Mouse (Mus musculus) frontal cortex, postnatal 10 days (tissue): ENCODE results near the gene Zfp687.
A peak's percentile ranks its signal among the peaks of the same experiment; 100 is the strongest.

Experiments
- DNase-seq, 2 experiments: peaks; one replicate each; pipeline ENCODE4 v3.0.0; 2022; ENCODE audit warnings: low spot score in 2 of 2, mixed read lengths in 1 of 2

Zfp687 gene

DNA sequence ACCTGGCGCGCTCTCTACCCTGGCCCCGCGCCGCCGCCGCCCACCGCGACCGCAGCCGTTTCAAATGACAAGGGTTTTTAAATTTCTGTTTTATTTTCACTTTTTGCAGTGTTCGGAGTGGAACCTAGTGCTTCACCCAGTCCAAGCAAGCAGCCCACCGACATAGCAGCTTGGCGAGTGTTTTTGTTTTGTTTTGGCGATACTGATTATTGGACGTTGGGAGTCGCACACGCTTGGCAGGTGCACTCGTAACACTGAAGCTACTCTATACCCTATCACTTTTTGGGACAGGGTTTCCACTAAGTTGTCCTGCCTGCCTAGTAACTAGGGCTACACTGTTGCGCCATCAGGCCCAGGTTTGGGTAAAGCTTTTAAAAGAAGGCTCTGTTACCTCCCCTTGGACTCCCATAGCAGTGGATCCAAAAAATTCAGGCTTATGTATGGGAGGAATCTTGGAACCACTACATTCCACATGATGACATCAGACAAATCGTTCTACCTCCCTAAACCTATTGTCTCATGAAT is 1.3 kb upstream of the Zfp687 start:
- no peak for DNase-seq

DNA sequence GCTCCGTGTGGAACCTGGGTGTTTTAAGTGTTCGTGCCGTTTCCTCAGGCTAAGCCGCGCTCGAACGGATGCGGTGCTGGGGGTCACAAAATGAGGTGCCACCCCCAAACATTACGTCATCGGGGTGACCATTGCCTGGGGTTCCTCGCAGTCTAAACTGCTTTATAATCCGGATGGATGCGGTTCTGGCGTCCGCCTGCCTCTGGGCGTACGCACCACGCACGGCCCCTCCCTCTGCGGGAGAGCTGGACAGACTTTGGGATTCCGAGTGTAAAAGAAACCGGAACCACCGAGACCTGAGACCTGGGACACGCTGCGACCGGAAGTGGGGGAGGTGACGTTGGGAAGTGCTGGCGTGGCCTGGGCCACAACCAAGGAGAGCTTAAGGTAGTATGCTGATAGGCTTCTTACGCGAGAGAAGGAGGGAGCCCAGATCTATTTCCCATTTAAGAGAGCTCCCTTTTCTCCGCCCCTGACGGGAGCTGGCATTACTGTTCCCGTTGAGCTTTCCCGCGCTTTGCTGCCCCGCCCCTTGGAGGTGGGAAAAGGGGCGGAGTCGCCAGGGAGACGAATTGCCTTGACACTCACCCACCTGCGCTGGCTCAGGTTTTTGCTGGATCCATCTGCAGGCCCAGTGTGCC is 763 bp upstream of the Zfp687 start:
- peak; percentile 92 for DNase-seq

DNA sequence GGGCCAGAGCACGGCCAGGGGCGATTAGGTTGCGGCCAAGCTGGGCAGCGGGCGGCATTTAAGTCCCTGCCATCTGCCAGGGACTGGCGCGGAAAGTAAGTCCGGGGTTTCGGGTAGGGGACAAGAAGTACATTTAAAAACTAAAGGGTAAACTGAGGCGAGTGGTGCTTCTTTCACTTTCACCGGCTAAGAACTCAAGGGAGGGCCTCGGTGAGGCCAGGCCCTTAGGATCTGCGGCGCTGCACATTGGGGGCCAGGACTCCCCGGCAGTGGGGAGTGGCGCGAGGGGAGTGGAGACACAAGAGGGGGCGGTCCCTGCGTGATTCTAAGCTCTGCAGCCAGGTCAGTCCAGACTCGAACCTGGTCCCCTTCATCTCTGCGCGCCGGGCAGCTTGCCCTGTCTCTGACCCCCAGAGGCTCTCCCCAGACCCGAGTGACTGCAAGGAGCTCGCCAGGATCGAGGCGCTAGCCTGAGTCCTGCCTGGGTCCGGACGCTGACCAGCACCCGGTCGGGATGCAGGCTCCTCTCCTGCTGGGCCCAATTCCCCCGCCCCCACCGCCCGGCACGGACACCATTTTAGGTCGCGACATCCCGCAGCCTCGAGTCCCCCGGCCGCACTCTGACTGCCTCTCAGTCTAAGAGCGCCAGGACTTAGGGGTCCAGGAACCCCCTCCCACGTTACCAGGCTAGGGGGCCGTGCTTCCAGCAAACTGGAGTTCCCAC is 658 bp downstream of the Zfp687 start:
- no peak for DNase-seq

DNA sequence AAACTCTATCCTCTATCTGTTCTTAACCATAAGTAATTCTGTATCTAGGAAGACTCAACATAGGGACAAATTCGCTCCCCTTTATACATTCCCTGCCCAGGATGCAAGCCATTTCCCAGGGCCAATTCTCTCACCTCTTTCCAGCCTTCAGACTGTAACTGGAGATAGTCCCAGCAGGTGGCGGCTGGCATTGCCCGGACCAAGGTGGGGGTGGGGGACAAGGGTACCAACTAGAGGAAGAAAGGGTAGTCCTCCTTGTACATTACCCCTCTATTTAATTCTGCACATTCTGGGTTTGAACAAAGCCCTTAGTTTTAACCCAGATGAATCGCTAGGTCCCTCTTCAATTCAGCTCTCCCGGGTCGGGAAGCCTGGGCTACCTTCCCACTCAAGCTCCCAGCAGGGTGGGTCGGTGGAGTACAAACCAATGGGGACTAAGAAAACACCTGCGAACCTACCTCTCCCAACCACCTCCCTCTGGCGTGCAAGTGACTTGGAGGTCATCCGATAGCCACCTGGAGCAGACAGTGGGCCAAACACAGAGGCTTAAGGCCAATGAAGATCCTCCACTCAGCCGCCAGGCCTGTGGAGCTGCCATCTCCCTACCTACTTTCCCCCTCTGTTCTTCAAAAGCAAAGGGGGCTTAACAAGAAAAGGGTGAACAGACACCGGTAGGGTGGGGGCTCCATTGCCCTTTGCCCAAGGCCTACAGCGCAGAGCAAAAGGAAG is 1.4 kb downstream of the Zfp687 start:
- no peak for DNase-seq

DNA sequence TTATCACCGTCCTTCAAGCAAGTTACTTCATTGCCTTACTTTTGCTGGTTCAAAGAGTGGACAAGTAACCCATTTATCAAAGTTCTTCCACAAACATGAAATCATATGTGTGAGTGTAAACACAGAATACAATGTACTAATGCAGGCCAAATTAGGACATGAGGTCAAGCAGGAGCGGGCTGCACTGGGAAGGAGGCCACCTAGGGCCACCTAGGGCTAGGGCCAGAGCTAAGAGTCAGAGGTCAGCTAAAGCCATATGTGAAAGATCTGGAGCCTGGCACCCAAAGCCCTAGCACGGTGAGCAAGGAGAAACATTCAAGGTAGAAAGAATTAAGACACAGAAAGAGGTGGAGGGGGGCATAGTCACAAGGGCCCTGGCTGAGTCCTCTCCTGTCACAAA is 2.3 kb downstream of the Zfp687 start:
- DNase-seq = no peak

DNA sequence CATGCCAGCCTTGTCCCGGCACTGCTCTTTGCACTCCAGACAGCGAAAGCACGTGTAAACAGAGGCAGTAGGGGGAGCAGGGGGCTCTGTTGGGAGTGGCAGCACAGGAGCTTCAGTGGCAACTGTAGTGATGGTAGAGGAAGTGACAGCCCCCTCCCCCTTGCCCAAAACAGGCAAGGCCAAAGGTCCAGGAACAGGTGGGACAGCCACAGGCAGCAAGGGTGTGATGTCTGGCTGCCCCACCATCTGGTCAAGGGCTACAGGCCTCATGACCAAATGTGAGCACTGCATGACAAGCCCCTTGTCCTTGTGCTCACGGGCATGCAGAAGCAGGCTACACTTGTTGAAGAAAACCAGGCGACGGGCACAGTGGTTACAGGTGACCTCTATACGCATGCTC is 4.9 kb downstream of the Zfp687 start:
- no peak for DNase-seq

DNA sequence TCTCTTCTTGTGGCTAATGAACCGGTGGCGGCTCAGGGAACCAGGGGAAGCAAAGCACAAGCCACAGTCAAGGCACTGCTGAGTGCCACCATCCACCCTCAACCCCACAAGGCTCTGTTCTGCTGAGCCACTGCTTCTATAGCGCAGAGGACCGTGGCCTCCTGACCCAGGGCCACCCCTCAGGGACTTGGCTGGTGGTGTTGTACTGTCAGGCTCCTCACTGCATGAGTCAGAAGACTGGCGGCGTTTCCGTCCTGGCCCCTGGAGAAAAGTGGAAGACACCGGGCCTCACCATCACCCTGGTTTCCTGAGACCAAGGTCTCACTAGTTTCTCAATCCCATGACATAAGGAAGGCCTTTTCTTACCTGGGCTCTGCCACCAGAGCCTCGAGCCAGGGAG is 7.5 kb downstream of the Zfp687 start:
- DNase-seq = peak in 1 of 2 experiments; percentile 16

DNA sequence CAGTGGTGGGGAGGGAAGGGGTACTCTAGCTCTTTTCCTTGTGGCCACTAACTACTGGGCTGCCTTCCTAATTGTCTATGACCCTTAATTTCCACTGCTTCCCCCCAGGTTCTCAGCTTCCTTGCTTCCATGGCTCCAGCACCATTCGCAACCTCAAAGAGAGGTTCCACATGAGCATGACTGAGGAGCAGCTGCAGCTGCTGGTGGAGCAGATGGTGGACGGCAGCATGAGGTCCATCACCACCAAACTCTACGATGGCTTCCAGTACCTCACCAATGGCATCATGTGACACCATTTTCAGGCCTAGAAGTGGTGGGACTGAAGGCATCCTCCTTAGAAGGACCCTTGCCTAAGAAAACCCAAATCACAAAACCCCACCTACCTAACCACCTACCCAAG is 9.6 kb downstream of the Zfp687 start:
- no peak for DNase-seq

DNA sequence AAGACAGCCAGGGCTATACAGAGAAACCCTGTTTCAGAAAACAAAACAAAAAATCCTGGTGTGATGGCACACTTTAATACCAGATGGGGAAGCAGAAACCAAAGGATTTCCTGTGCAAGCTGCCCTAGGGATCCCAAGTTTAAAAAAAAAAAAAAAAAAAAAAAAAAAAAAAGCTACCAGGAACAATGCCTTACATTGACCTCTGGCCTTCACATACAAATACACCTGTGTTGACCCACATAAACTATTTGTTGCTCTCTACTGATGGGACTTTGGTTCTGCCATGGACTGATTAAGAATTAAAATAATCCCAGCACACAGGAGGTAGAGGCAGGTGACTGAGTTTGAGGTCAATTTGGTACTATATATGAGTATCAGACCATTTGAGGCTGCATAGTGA is 12.0 kb downstream of the Zfp687 start:
- DNase-seq = no peak

DNA sequence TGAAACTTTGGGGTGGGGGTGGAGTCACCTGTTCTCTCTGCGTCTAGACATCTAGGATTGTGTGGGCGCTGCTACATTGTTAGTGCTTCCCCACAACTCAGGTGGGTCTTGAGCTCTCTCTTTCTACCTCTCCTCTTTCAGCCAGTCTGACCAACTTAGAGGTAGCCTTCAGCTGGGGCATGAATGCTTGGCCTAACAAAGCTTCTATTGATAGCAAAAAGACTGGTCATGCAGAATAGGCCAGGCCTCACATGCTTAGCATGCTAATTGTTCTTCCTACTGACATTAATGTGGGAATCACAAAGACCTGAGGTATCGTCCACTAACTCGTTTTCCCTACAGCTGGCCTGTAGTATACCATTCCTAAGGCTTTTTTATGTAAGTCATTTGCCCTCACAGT is 12.7 kb downstream of the Zfp687 start:
- no peak for DNase-seq

DNA sequence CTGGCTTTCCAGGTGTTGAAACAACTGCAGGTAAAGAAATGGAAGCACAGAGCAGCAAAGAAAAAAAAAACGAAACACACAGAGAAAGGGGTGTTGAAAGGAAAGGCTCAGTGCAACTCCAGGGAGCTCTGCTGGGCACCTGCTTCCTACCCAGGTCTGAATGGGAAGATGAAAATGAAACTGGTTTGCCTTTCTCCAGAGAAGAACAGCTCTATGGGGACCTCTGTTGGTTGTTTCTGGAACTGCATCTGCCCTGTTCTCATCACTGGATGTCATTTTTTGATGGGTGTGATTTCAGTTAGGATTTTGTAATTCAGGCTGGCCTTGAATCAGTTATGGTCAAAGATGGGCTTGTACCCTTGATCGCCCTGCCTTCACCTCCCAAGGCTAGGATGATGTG is 18.3 kb downstream of the Zfp687 start:
- DNase-seq = peak in 1 of 2 experiments; percentile 76

DNA sequence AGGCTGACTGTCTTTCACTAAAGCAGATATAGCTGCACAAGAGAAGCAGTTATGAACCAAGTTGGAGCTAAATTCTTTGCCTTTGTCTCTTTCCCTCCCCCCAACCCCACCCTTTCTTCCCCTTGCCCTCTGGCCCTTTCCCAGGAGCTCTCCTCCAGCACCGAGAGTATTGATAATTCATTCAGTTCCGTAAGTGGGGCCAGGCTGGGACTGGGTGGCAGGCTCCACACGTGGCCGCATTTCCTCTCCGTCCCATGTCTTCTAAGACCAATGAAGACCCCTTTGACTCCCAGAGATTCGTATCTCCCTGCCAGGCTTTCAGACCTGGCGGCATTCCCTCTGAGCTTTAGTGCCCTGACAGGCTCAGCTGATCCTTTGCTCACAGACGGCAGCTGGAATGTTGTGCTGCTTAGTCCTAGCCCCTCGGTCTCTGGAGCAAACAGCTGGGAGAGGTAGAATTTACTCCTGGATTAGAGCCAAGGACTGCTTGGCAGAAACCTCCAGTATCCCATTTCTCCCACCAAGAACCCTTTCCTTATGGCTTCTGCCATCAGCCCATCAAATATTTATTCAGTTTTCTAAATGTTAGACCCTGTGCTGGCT is 26.0 kb downstream of the Zfp687 start:
- no peak for DNase-seq

DNA sequence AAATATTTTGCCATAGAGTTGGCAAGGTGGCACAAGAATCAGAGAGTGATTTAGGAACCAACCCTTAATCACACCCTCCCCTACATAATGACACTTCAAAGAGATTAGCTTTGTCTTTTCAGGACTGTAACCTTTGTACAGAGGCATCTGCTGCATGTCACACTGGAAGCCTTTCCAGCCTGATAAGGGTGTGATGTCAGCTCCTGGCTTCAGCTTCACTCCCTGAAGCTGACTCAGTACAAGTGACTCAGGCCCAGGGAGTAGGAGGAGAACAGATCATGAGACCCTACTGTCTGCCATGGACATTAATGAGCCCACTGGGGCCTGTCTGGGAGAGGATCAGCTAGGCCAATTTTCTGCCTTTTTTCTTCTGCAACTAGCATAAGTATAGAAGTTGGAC is 27.7 kb downstream of the Zfp687 start:
- DNase-seq = no peak

DNA sequence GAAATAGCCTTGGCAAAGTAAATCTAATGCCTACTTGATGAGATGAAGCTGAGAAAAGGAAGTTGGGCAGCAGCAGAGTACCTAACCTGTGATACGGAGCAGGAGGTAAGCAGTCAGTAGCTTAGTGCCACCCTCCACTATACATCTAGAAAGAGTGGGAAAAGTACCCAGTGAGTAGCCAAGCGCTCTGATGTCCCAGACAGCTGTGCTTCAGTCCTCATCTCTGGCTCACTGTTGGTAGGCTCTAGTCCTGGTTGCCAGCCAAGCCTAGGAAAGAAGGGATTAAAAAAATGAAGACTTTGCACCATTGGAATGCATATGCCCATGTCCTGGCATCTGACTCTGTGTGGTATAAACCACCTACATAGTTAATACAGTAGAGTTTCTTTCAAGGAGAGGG is 29.7 kb downstream of the Zfp687 start:
- no peak for DNase-seq

DNA sequence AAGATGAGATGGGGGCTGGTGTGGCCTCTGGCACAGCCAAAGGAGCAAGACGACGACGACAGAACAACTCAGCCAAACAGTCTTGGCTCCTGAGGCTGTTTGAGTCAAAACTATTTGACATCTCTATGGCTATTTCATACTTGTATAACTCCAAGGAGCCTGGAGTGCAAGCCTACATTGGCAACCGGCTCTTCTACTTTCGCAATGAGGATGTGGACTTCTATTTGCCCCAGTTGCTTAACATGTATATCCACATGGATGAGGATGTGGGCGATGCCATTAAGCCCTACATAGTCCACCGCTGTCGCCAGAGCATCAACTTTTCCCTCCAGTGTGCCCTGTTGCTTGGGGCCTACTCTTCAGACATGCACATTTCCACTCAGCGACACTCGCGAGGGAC is 30.9 kb downstream of the Zfp687 start:
- no peak for DNase-seq

DNA sequence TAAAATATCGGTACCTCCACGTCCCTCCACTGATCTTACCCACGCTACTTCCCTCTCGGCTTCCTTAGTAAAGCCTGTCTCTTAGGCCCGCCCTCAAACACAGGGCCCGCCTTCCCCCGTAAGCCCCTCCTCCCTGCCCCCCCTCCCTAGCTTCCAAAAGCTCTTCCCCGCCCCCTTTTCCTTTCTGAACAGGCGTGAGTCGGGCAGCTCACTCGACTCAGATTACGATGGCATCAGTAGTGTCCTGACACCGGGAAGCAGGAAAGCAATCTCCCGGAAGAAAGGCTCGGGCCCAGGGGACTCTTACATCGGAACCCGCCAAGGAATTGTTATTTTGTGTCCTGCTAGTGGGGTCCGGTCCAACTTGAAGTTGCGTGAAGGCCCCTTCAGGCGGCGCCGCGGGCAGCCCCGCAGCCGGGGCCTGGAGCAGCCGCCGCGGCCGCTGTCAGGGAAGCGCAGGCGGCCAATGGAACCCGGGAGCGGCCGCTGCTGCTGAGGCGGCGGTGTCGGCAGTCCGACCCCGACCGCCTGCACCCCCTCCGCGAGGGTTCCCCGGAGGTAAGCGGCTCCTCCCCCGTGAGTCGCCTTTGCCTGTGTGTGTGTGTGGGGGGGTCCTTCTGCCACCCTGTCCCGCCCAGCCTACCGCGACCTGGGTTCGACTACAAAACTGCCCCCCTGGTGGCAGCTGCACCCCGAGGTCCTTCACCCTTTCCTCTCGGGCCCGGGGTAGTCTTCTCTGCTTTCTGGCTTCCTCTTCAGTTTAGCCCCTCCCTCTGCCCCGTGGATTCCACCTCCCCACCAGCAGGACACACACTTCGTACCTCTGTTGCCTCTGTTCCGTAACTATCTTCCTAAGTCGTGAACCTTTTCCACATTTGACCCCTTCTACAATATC is 40.5 kb downstream of the Zfp687 start, which contains the start of gene Pi4kb:
Gene Pi4kb, plus strand, starts transcription at position 204 of the 895 bp plus-strand sequence.
- DNase-seq = peak; percentile 60 to 77

DNA sequence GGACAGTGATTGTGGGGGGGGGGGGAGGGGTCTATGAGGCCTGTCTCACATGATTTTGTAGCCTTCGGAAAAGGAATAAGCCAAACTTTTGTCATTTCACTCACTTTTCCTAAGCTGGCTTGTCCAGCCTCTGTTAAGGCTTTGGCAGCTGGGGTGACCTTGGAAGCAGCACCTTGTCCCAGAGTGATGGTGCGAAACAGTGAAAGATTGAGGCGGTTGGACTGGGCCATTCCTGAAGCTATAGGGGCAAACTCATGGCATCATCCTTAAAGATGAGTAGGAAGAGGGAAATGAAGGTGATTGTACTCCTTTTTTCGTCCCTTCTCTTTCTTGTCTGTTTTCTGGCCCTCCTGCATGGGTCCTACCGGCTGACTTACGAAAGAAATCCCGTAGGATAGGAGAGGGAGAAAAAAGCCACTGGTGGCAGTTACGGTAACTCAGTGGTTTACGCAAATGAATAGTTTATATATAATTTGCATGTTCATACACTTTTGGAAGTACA is 41.2 kb downstream of the Zfp687 start:
- no peak for DNase-seq

DNA sequence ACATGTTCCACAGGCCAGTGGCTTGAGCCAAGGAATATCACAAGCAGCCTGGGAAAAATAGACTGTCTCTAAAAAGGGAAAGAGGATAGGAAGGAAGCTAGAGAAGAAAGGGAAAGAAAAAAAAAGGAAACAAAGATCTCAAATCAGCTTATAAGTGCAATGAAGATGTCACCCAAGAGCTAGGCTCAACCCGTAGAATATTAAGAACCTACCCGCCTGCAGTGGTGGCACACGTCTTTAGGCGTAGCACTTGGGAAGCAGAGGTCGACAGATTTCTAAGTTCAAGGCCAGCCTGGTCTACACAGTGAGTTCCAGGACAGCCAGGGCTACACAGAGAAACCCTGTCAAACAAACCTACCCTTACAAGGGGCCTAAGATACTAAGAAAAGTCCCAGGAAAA is 41.6 kb downstream of the Zfp687 start:
- no peak for DNase-seq

DNA sequence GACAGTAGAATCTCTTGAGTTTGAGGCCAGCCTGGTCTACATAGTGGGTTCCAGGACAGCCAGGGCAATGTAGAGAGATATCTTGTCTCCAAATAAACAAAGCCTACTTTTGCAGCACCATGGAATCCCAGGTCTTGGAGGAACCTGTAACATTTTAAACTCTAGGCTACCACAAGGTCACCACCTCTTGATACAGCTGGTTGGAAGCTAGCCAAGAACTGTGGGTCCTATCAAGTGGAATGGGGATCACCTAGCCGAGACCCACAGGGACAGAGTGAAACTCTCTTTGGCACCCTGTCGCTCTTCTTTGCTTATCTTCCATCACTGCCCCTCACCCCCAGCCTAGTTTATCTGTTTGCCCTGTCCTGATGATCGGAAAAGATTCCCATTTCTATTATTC is 42.7 kb downstream of the Zfp687 start:
- no peak for DNase-seq

DNA sequence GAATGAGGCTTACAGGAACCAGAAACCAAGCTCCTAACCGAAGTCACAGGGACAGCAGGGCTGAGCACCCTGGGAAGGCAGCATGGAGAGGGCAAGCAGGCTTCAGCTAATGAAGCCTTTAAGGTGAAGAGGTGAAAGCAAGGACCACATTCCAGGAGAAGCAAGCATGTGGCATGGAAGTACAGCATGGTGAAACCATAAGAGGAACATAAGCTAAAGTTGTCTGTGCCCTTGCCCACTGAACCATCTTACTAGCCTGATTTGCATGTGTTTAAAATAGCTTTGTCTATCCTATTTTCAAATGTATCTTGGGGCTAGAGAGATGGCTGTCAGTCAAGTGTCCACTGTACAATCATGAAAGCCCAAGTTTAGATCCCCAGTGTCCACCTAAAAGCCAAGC is 49.4 kb downstream of the Zfp687 start:
- DNase-seq = no peak

DNA sequence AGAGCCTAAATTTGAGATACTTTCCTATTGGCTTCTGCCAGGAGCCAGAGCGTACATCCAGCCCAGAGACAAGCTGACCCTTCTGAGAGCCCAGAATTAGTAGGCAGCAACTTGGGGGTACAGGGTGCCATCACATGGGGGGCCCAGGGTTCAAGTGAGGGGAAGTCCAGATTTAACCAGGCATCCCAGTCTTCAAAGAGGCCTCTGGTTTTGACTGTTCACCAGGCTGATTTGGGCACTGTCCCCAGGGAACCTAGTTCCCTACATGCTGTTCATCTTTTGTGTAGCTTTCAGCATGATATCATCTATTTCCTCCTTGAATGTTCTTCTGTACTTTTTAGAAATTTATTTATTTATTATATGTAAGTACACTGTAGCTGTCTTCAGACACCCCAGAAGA is 50.3 kb downstream of the Zfp687 start:
- no peak for DNase-seq
